Mouse (Mus musculus): ENCODE results near the gene Dnase1l3. TPM values are rescaled to one million over a fixed set of nuclear protein-coding genes. Genes with fewer than 3 reads are reported as not detected.

Gene Dnase1l3
- polyA plus RNA-seq, 1 experiment from 2014 or later, result 1.2 TPM

- H3K36me3 ChIP-seq, result peaks cover 11% of the 10 kb centered on the region; the same call in 1 of the 2 replicates
- H3K27ac ChIP-seq, result 0 out of 2 replicates have a peak overlapping the region, but pooled peaks have one; percentile 25
- 69% methylated on average over 7 of the region's 7 CpGs for WGBS
- no peak overlapping the region for H3K4me2 ChIP-seq (replicated peaks)
- H3K27me3 ChIP-seq (replicated peaks), result no peaks in the 10 kb centered on the region
- no peak overlapping the region for H3K4me3 ChIP-seq (replicated peaks)
- H3K9ac ChIP-seq, result no peak overlapping the region
- peak; percentile 37 for ATAC-seq
- no peaks in the 10 kb centered on the region for H3K9me3 ChIP-seq
- 0 out of 2 replicates have a peak, but pooled peaks cover 11% of the 10 kb centered on the region for H3K4me1 ChIP-seq (replicated peaks)
These were observed 51.1 kb downstream of the Dnase1l3 start for GRCm38 (mm10) chr14:7943101-7943800.

- no peak overlapping the region for H3K4me2 ChIP-seq (replicated peaks)
- peaks cover 15% of the 10 kb centered on the region for H3K36me3 ChIP-seq
- no peak overlapping the region for H3K9ac ChIP-seq
- H3K27ac ChIP-seq, result no peak overlapping the region
- no peaks in the 10 kb centered on the region for H3K9me3 ChIP-seq
- H3K4me1 ChIP-seq (replicated peaks), result 0 out of 2 replicates have a peak, but pooled peaks cover 11% of the 10 kb centered on the region
- no peak overlapping the region for H3K4me3 ChIP-seq (replicated peaks)
- 77% methylated on average over 5 of the region's 5 CpGs for WGBS
- ATAC-seq, result no peak
- H3K27me3 ChIP-seq (replicated peaks), result no peaks in the 10 kb centered on the region
These were observed 53.0 kb downstream of the Dnase1l3 start for GRCm38 (mm10) chr14:7941413-7941812.

DNA sequence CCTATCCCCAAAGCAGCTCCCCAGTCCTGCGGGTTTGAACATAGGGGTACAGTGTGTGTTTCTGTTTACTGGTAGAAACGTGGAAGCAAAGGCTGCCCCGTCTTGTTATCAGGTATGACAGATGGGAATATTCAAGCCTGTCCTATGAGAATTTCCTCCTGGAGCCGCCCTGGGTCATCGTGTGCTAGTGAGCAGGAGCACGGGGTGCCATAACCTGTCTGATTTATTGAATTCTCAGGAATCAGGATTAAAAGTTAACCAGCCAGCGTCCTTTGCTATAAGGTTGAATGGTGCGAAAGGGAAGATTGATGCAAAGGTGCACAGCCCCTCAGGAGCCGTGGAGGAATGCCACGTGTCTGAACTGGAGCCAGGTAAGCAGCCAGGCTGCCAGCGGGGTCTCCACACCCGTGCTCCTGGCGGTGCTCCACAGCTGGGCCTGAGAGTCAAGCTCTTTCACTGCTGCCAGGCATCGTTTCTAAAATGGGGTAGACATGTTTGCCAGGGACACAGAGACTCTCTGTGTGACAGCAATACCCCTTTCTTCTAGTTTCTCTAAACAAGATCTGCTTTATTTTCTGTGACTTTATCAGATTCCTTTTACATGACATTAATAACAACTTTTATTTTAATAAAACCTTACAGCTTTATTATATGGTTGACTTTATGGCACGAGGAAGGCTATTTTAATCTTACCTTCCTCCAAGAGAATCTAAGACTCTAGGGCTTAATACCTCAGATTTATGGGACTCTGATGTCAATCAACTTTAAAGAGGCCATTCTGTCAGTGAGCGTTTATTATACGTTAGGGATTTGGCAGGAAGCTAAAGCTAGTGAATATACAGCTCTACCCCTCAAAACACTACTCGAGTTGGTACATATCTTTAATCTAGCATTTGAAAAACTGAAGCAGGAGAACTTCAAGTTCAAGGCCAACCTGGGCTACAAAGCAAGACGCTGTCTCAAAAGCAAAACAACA is 55.3 kb downstream of the Dnase1l3 start:
- Histone ChIP-seq H3K4me2 (replicated peaks) (no peak overlapping the region), H3K4me3 (replicated peaks) (no peak overlapping the region), H3K9ac (no peak overlapping the region), H3K36me3 (peaks cover 15% of the 10 kb centered on the region), H3K27ac (peak overlapping the region; percentile 42; the same call in 1 of the 2 replicates), H3K4me1 (replicated peaks) (0 out of 2 replicates have a peak, but pooled peaks cover 7% of the 10 kb centered on the region), H3K27me3 (replicated peaks) (no peaks in the 10 kb centered on the region), H3K9me3 (no peaks in the 10 kb centered on the region)
- ATAC-seq, result peak; percentile 67
- 68% methylated on average over 19 of the region's 19 CpGs for WGBS

DNA sequence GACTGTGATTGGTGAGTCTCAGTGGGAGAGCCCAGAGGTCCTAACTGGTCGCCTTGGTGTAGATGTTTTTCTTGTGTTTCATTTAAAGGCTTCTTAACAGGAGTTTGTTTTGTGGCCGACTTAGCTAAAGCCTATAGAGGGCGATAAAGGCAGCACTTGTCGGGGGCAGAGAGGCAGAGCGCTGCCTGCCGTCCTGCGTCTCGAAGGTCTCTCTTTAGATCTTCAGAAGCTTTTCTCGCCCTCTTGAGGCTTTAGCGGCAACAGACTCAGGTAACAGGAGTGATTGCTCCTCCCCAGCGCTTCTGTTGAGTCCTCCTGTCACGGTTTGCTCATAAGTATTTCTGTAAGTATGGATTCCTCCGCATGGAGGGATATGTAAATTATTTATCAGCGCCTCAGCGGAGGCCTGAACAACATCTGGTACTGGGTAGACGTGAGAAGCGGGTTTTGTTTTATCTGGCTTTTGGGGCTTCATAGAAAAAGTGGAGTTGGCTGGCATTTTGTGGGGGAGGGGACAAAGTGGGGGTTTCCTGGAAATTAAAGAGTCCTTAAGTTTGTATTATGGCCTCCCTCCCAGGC is 57.2 kb downstream of the Dnase1l3 start:
- peak; percentile 39; the same call in 1 of the 2 replicates for ATAC-seq
- 29% methylated on average over 17 of the region's 17 CpGs for WGBS

GRCm38 (mm10) chr14:7934166-7934565 is 60.2 kb downstream of the Dnase1l3 start:
- Histone ChIP-seq H3K4me1 (replicated peaks) (no peaks in the 10 kb centered on the region), H3K27ac (no peak overlapping the region), H3K9ac (no peak overlapping the region), H3K4me3 (replicated peaks) (no peak overlapping the region), H3K9me3 (no peaks in the 10 kb centered on the region), H3K27me3 (replicated peaks) (no peaks in the 10 kb centered on the region), H3K4me2 (replicated peaks) (no peak overlapping the region), H3K36me3 (peaks cover 27% of the 10 kb centered on the region)
- no peak for ATAC-seq
- 87% methylated on average over 7 of the region's 7 CpGs for WGBS

More for the DNA sequence above, 57.2 kb downstream of the Dnase1l3 start:
- Histone ChIP-seq H3K27ac (no peak overlapping the region), H3K4me2 (replicated peaks) (no peak overlapping the region), H3K9ac (no peak overlapping the region), H3K27me3 (replicated peaks) (no peaks in the 10 kb centered on the region), H3K4me1 (replicated peaks) (no peaks in the 10 kb centered on the region), H3K4me3 (replicated peaks) (no peak overlapping the region), H3K9me3 (no peaks in the 10 kb centered on the region), H3K36me3 (peaks cover 15% of the 10 kb centered on the region)

GRCm38 (mm10) chr14:7932151-7932550 is 62.2 kb downstream of the Dnase1l3 start:
- Histone ChIP-seq H3K4me1 (replicated peaks) (no peaks in the 10 kb centered on the region), H3K36me3 (peaks cover 35% of the 10 kb centered on the region), H3K4me3 (replicated peaks) (no peak overlapping the region), H3K9ac (no peak overlapping the region), H3K4me2 (replicated peaks) (no peak overlapping the region), H3K27ac (no peak overlapping the region), H3K27me3 (replicated peaks) (no peaks in the 10 kb centered on the region), H3K9me3 (no peaks in the 10 kb centered on the region)
- ATAC-seq, result no peak
- WGBS, result 92% methylated on average over 4 of the region's 4 CpGs

DNA sequence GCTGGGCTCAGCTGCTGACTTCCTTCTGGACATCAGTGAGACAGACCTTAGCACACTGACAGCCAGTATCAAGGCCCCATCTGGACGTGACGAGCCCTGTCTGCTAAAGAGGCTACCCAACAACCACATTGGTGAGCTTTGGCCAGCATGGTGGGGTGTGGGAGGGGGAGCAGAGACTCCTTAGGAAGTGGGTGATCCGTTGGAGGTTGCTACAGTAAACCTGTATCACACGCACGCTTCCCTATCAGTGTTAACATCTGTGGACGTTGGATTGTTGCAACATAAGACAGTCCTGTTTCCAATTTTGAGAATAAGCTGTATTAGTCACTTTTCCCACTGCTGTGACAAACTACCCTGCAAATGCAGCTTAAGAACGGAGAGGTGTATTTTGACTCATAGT is 65.3 kb downstream of the Dnase1l3 start:
- H3K27ac ChIP-seq, result no peak overlapping the region
- no peaks in the 10 kb centered on the region for H3K9me3 ChIP-seq
- H3K36me3 ChIP-seq, result peaks cover 38% of the 10 kb centered on the region
- ATAC-seq, result no peak
- H3K4me3 ChIP-seq (replicated peaks), result no peak overlapping the region
- no peak overlapping the region for H3K4me2 ChIP-seq (replicated peaks)
- H3K27me3 ChIP-seq (replicated peaks), result no peaks in the 10 kb centered on the region
- 90% methylated on average over 7 of the region's 7 CpGs for WGBS
- H3K9ac ChIP-seq, result no peak overlapping the region
- H3K4me1 ChIP-seq (replicated peaks), result no peaks in the 10 kb centered on the region

DNA sequence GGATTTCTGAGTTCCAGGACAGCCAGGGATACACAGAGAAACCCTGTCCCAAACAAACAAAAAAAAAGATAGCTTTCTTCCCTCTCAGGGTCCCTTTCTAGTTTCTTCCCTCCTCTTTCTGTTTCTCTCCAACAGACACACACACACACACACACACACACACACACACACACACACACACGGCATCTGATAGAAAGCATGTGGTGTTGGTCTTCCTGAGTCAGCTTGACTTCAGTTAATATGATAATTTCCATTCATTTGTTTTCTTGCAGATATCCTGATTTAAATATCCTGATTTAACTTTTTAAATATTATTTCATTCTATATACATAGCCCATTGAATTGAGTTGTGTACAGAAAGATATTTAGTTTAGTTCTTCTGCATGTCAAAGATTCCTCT is 66.0 kb downstream of the Dnase1l3 start:
- no peak overlapping the region for H3K4me2 ChIP-seq (replicated peaks)
- no peaks in the 10 kb centered on the region for H3K9me3 ChIP-seq
- peaks cover 38% of the 10 kb centered on the region for H3K36me3 ChIP-seq
- H3K27me3 ChIP-seq (replicated peaks), result no peaks in the 10 kb centered on the region
- no peak overlapping the region for H3K4me3 ChIP-seq (replicated peaks)
- ATAC-seq, result no peak
- WGBS, result 88% methylated on average over 1 of the region's 1 CpGs
- no peaks in the 10 kb centered on the region for H3K4me1 ChIP-seq (replicated peaks)
- no peak overlapping the region for H3K27ac ChIP-seq
- H3K9ac ChIP-seq, result no peak overlapping the region

GRCm38 (mm10) chr14:7923635-7924034 is 70.7 kb downstream of the Dnase1l3 start:
- H3K36me3 ChIP-seq, result peaks cover 30% of the 10 kb centered on the region
- no peak overlapping the region for H3K4me3 ChIP-seq (replicated peaks)
- no peak overlapping the region for H3K4me2 ChIP-seq (replicated peaks)
- no peaks in the 10 kb centered on the region for H3K9me3 ChIP-seq
- ATAC-seq, result no peak
- H3K27me3 ChIP-seq (replicated peaks), result no peaks in the 10 kb centered on the region
- no peak overlapping the region for H3K27ac ChIP-seq
- 0 out of 2 replicates have a peak, but pooled peaks cover 8% of the 10 kb centered on the region for H3K4me1 ChIP-seq (replicated peaks)
- H3K9ac ChIP-seq, result no peak overlapping the region

DNA sequence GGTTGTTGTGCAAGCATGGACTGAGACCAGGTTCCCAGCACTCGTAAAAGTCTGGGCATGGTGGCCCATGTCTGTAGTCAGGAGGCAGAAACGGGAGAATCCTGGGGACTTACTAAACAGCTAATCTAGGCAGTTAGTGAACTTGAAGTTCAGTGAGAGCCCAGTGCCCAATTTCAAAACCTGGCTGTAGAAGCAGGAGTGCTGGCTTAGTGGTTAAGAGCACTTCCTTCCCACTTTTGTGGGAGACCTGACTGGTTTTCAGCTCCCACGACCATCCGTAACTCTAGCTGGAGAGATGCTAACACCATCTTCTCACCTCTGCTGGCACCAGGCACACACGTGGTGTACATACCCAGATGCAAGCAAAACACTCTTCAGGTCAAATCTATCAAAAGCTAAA is 72.9 kb downstream of the Dnase1l3 start:
- peaks cover 8% of the 10 kb centered on the region; the same call in 1 of the 2 replicates for H3K4me1 ChIP-seq (replicated peaks)
- no peaks in the 10 kb centered on the region for H3K27me3 ChIP-seq (replicated peaks)
- H3K4me2 ChIP-seq (replicated peaks), result no peak overlapping the region
- H3K27ac ChIP-seq, result no peak overlapping the region
- H3K4me3 ChIP-seq (replicated peaks), result no peak overlapping the region
- WGBS, result 79% methylated on average over 5 of the region's 5 CpGs
- peaks cover 23% of the 10 kb centered on the region for H3K36me3 ChIP-seq
- H3K9me3 ChIP-seq, result no peaks in the 10 kb centered on the region
- H3K9ac ChIP-seq, result no peak overlapping the region
- no peak for ATAC-seq

DNA sequence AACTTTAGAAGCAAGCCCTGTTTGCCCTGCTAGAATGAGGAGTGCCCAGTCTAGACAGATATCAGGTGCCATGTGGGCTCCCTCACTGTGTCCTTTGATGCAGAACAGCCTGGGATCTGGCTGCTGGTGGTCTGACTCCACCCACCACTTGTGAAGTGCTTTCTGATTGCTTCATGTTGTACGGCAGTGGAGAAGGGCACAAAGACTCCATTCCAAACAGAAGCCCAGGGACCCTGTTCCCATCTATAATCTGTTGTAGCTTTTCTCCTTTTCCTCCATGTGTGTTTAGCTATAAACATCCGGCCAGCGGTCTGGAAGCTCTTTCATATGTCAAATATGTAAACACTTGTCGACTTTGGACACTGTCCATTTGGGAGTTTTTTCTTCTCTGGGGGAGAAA is 74.5 kb downstream of the Dnase1l3 start:
- peaks cover 8% of the 10 kb centered on the region; the same call in 1 of the 2 replicates for H3K4me1 ChIP-seq (replicated peaks)
- H3K9me3 ChIP-seq, result no peaks in the 10 kb centered on the region
- ATAC-seq, result peak; percentile 50
- peak overlapping the region; percentile 36; the same call in 1 of the 2 replicates for H3K27ac ChIP-seq
- H3K36me3 ChIP-seq, result peaks cover 23% of the 10 kb centered on the region
- 42% methylated on average over 4 of the region's 4 CpGs for WGBS
- H3K27me3 ChIP-seq (replicated peaks), result no peaks in the 10 kb centered on the region
- no peak overlapping the region for H3K9ac ChIP-seq
- H3K4me3 ChIP-seq (replicated peaks), result no peak overlapping the region
- no peak overlapping the region for H3K4me2 ChIP-seq (replicated peaks)

DNA sequence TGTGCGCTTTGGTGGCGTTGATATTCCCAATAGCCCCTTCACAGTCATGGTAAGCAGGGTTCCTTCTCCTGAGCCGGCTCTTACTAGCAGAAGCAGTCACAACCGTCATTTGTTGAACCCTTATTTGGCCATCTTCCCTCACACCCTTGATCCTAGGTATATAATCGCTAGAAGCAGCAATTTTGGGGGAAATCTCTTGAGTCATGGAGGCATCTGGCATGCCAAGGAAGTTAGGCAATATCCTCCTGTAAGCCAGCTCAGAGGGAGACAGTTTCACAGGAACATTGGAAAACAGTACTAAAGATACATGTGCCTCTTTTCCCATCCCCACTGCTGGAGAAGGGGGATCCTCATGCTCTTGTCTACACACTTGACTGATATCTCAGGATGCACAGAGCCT is 75.1 kb downstream of the Dnase1l3 start:
- H3K4me2 ChIP-seq (replicated peaks), result no peak overlapping the region
- H3K27ac ChIP-seq, result peak overlapping the region; percentile 36
- H3K36me3 ChIP-seq, result peaks cover 25% of the 10 kb centered on the region
- ATAC-seq, result no peak
- H3K4me1 ChIP-seq (replicated peaks), result peaks cover 8% of the 10 kb centered on the region; the same call in 1 of the 2 replicates
- H3K4me3 ChIP-seq (replicated peaks), result no peak overlapping the region
- no peak overlapping the region for H3K9ac ChIP-seq
- no peaks in the 10 kb centered on the region for H3K9me3 ChIP-seq
- no peaks in the 10 kb centered on the region for H3K27me3 ChIP-seq (replicated peaks)
- 85% methylated on average over 5 of the region's 5 CpGs for WGBS

Measured in intestine, embryonic 15.5 days (tissue).